9 mouse cellular contexts compared by ENCODE assay signal in the genomic region with DNA sequence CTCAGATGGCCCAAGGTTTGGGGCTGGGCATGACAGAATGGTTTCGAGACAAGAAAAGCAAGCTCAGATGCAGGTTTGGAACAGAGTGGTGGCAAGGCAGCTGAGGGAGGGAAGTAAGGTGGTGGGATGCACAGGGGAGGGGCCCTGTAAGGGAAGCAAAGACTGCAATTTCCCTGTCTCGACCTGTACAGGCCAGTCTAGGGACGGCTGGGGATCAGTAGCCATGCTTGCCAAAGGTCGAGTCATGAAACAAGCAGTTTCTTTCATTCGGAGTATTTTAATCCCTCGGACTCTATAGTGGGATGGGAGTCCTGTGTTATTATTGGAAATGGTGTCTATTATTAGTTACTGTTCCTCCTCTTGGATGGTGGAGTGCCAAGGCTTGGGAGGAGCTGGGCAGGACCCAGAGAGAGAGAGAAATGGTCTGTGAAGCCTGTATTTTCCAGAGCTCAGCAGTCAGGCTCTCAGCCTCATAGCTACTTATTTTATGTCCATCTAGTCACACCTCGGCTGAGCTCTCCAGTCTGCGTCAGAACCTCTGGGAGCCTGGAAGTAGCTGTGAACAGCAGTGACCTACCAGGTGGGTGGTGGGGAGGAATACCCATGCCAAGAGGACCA.
A peak's percentile ranks its signal among the peaks of the same experiment; 100 is the strongest.
DNase-seq lines count a peak whose midpoint lies in the region; ATAC-seq and TF ChIP-seq lines count a peak whose summit lies in the region.
"Had no signal": no experiment of that assay in that cellular context is flagged by ENCODE, and none has a peak within 500 bp of the region (broad histone marks: within the 10 kb centered on the region; RNA-seq: fewer than 3 reads in every experiment).

No protein-coding gene starts in this region.

- no peaks in the 10 kb centered on the region for H3K9me3 ChIP-seq in lung, embryonic 14.5 days (ENCODE audit: low read depth, low read length)
- H3K9me3 ChIP-seq in heart, embryonic 15.5 days (replicated peaks): no peaks in the 10 kb centered on the region
- no peaks in the 10 kb centered on the region for H3K9me3 ChIP-seq in stomach, embryonic 15.5 days
- H3K9me3 ChIP-seq: kidney, embryonic 15.5 days had no signal

- H3K9ac ChIP-seq in lung, embryonic 14.5 days: no peak overlapping the region
- no peak overlapping the region for H3K9ac ChIP-seq in heart, embryonic 15.5 days
- no peak overlapping the region for H3K9ac ChIP-seq in stomach, embryonic 15.5 days
- H3K9ac ChIP-seq: kidney, embryonic 15.5 days had no signal

- peak; percentile 57 for DNase-seq in lung, embryonic 14.5 days
- no peak for DNase-seq in lung, postnatal 25 days (ENCODE audit: low spot score)
- DNase-seq in gastrocnemius, postnatal 36 days: peak; percentile 25 to 29
- DNase-seq in layer of hippocampus, adult 18-20 months (ENCODE audit: low spot score in 2 of 2): no peak
- no peak for DNase-seq in layer of hippocampus, adult 9-10 months (ENCODE audit: low spot score)

- H3K27ac ChIP-seq in lung, embryonic 14.5 days (ENCODE audit: low read depth): no peak overlapping the region
- peak overlapping the region; percentile 85 for H3K27ac ChIP-seq in heart, embryonic 15.5 days
- 0 out of 2 replicates have a peak overlapping the region, but pooled peaks have one; percentile 11 for H3K27ac ChIP-seq in stomach, embryonic 15.5 days

- H3K4me3 ChIP-seq in lung, embryonic 14.5 days (ENCODE audit: low read depth, low read length): no peak overlapping the region
- 0 out of 2 replicates have a peak overlapping the region, but pooled peaks have one; percentile 7 for H3K4me3 ChIP-seq in heart, embryonic 15.5 days
- H3K4me3 ChIP-seq in stomach, embryonic 15.5 days (replicated peaks): no peak overlapping the region
- H3K4me3 ChIP-seq: erythroblast, embryonic 14.5 days; kidney, embryonic 15.5 days had no signal

- no peaks in the 10 kb centered on the region for H3K36me3 ChIP-seq in lung, embryonic 14.5 days (ENCODE audit: insufficient read depth)
- H3K36me3 ChIP-seq in heart, embryonic 15.5 days: no peaks in the 10 kb centered on the region
- no peaks in the 10 kb centered on the region for H3K36me3 ChIP-seq in stomach, embryonic 15.5 days
- H3K36me3 ChIP-seq: kidney, embryonic 15.5 days had no signal

- no peak for ATAC-seq in lung, embryonic 14.5 days (ENCODE audit: insufficient read depth)
- ATAC-seq in heart, embryonic 15.5 days (replicated peaks; ENCODE audit: insufficient number of reproducible peaks, insufficient read depth, low FRiP score, low read depth): peak; percentile 62
- no peak for ATAC-seq in stomach, embryonic 15.5 days (ENCODE audit: insufficient read depth, low FRiP score, low read depth)

- no peak for TF ChIP-seq CTCF in lung, embryonic 14.5 days (IDR thresholded peaks at IDR 0.05; ENCODE audit: low read depth)

- H3K4me1 ChIP-seq in lung, embryonic 14.5 days (ENCODE audit: insufficient read depth): peaks cover 21% of the 10 kb centered on the region
- H3K4me1 ChIP-seq in heart, embryonic 15.5 days (replicated peaks): peaks cover 38% of the 10 kb centered on the region
- H3K4me1 ChIP-seq in stomach, embryonic 15.5 days: peaks cover 6% of the 10 kb centered on the region; the same call in 1 of the 2 replicates

- H3K27me3 ChIP-seq in lung, embryonic 14.5 days (ENCODE audit: insufficient read depth, low read length): no peaks in the 10 kb centered on the region
- H3K27me3 ChIP-seq in heart, embryonic 15.5 days: no peaks in the 10 kb centered on the region
- H3K27me3 ChIP-seq in stomach, embryonic 15.5 days (replicated peaks): no peaks in the 10 kb centered on the region
- H3K27me3 ChIP-seq: kidney, embryonic 15.5 days had no signal

- intact Hi-C loops in gastrocnemius, postnatal 36 days (cut with DNase I): no loop called here

- no peak overlapping the region for H3K4me2 ChIP-seq in lung, embryonic 14.5 days
- H3K4me2 ChIP-seq in heart, embryonic 15.5 days: peak overlapping the region; percentile 49
- no peak overlapping the region for H3K4me2 ChIP-seq in stomach, embryonic 15.5 days
- H3K4me2 ChIP-seq: kidney, embryonic 15.5 days had no signal

- 58% methylated on average over 8 of the region's 8 CpGs for WGBS in lung, embryonic 14.5 days
- 37% methylated on average over 8 of the region's 8 CpGs for WGBS in heart, embryonic 15.5 days
- 64% methylated on average over 8 of the region's 8 CpGs for WGBS in stomach, embryonic 15.5 days

Comparison
In these comparisons a context has a peak if more than half of its experiments do, and no peak if none do; other contexts are left out.
1. DNase-seq: peak in lung, embryonic 14.5 days (single experiment) and gastrocnemius, postnatal 36 days (2 of 2); none in lung, postnatal 25 days (single experiment), layer of hippocampus, adult 18-20 months (0 of 2) and layer of hippocampus, adult 9-10 months (single experiment).